Mouse (Mus musculus) mouse embryonic stem cell (cell line): ENCODE data around the gene Serpinb11.

Source experiments
- in situ Hi-C, 2 experiments: fragments of 300-500 bp; cut with MboI; formaldehyde crosslinking; loops; 1 replicate in 1 of 2; 3 replicates in 1 of 2; pipeline ENCODE4 v1.14.3; 2019 to 2020; ENCODE audit warnings: low sequenced_read_pairs in 2 of 2, low pct_unique_long_range_greater_than_20kb in 1 of 2, mixed read lengths in 1 of 2; ENCODE audit not compliant: unreplicated experiment in 1 of 2

The Serpinb11 gene

GRCm38 (mm10) chr1:107360898-107361297 lies at the start of gene Serpinb11:
Gene Serpinb11 (plus strand): TSS chr1:107361198.
- in situ Hi-C loops = loop anchor here in 1 of 2 experiments (25.0 kb wide), 1 partner anchor 349 kb away; no protein-coding TSS in a partner anchor

GRCm38 (mm10) chr1:107345979-107346378 lies 15.0 kb upstream of the Serpinb11 start:
- in situ Hi-C loops = no loop called here

GRCm38 (mm10) chr1:107346788-107347187 lies 14.2 kb upstream of the Serpinb11 start:
- in situ Hi-C loops = no loop called here

GRCm38 (mm10) chr1:107350392-107350791 lies 10.6 kb upstream of the Serpinb11 start:
- in situ Hi-C loops = loop anchor here in 1 of 2 experiments (25.0 kb wide), 1 partner anchor 338 kb away; no protein-coding TSS in a partner anchor

DNA sequence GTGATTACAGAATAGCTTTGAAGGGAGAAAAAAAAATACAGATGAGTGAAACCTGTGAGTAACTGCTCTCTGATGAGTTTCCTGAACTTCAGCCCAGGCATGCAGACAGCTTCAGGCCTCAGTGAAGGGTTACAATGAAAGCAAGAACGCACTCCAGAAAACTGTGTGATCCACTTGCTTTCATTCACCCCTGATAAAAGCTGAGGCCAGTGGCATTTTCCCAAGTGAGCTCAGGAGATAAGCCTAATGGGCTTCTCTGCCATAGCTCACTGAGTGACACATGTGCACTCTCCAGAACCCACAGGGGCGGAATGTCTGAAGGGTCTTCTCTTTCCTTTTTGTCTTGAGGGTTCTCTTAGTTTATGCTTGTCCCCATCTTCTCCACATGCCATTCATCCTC lies 9.9 kb upstream of the Serpinb11 start:
- in situ Hi-C loops = loop anchor here in 1 of 2 experiments (25.0 kb wide), 1 partner anchor 339 kb away; no protein-coding TSS in a partner anchor

- in situ Hi-C loops = loop anchor here in 1 of 2 experiments (25.0 kb wide), 1 partner anchor 341 kb away; no protein-coding TSS in a partner anchor
Measured at GRCm38 (mm10) chr1:107353046-107353445, 8.0 kb upstream of the Serpinb11 start.

DNA sequence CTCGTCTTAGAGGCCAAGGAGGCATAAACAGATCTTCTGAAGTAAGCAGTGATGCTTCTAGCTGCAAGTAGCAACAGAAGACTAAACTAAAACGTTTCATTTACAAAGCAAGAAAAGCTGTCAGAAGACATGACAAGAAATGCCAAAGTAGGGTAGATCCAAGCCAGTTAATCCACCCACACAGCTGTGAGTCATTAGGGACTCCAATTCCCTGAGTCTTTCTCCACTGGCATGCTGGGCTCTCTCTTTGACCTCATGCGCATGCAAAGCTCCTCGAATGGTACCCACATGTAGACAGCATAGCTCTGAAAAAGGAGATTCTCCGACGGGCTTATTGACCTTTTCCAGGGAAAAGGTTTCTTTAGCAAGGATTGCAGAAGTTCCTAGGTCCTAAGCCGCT lies 5.0 kb downstream of the Serpinb11 start:
- in situ Hi-C loops = loop anchor here in 1 of 2 experiments (25.0 kb wide), 1 partner anchor 354 kb away; no protein-coding TSS in a partner anchor

DNA sequence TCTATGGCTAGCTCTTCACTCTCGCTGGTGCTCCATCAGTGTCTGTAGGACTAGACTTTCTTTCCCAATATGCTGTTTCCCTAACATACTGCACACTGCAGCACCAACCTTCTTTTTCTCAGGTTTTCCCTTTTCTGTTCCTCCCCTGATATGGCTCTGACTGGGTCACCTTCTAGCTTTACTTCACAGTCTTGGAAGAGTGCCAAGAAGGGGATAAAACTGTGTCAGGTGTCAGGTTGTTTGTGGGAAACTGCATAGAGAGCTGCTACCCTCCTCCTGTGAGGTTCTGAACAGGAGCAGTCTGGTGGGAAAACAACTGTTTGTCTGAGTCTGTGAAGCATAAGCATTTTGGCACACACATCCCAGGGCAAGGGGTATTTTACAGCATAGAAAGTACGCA lies 7.9 kb downstream of the Serpinb11 start:
- in situ Hi-C loops = loop anchor here in 1 of 2 experiments (25.0 kb wide), 1 partner anchor 357 kb away; no protein-coding TSS in a partner anchor

GRCm38 (mm10) chr1:107376952-107377351 lies 16.0 kb downstream of the Serpinb11 start:
- in situ Hi-C loops = no loop called here

DNA sequence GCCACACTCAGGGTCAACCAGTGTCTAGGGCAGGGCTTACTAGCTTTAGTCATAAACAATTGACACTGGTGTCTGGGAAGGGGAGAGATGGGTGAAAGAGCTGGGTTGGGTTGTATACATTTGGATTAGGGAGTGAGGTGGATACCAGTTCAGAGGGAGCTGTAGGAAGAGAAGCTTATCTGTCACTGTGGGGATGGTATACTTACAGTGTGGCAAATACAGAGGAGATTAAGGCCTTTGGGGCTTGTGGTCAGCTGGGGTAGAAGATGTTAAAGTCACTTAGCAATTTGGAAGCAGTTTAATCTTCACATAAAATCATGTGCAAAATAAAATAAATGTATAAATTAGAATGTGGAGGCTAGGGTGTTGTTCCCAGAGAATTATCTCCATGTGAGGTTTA lies 17.4 kb downstream of the Serpinb11 start:
- in situ Hi-C loops = no loop called here

DNA sequence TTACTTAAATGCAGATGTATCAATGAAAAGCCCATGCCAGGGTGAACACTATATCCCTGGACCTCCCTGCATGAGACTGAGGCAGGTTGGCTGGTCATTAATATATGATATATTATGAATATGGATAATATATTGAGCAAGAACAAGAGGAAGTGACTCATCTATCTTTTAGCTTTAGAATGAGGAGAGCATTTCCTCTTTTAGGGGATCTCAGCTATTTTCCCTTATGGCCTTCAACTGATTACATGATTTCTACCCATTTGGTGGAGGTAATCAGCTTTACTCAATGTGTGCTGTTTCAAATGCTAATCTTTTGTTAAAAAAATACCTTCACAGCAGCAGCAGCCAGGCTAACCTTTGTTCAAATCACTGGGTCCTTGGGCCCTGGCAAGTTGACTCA lies 20.5 kb downstream of the Serpinb11 start:
- in situ Hi-C loops = no loop called here

DNA sequence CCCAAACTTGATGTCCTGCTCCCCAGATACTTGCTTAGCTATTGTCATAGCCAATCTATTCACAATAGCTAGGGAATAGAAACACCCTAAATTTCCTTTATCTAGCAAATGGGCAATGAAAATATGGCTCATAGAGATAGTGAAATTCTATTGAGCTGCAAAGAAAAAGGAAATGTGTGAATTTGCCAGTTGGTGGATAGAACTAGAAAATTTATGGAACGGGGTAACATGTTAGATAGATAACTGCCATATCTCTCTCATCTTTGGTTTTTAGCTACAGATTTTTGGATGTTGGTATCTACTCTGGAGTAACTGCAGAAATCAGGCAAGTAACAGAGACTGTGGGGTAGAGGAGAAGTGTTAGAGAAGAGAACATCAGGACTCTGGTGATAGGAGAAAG lies 21.4 kb downstream of the Serpinb11 start:
- in situ Hi-C loops = no loop called here

GRCm38 (mm10) chr1:107384532-107384931 lies 23.5 kb downstream of the Serpinb11 start:
- in situ Hi-C loops = no loop called here

DNA sequence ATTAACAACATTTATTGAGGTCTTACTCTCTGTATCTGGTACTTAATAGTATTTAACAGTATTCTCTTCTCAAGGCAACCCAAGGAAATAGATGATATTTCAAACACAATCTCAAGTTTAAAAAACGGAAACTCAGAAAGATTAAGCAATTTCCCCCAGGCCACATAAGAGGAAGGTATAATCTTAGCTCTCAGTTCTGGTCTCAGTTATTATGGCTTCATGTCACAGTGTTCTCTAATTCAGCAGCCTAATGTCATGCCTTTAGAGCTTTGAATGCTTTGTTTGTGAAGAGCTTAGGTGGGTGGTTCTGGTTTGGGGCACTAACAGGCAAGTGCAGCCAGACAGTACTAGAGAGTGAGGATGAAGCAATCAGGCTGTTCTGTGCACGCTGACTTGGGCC lies 28.8 kb downstream of the Serpinb11 start:
- in situ Hi-C loops = no loop called here

DNA sequence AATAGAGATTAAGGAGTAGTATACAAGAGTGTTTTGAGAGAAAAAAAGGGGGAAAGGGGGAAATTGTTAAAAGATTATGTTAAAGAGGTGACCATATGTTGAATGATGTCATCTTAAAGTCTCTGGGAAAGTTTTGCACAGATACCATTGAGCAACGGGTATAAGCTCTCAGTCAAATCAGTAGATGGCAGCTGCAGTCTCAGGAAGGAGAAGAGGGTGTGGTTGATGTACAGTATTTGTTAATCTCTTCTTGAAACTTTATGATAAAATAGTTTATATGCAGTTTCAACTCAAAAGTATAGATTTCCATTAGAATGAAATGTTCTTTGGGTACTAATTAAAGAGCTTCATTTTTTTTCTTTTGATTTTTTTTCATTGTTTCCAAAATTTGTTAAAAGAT lies 36.5 kb downstream of the Serpinb11 start:
- in situ Hi-C loops = no loop called here

DNA sequence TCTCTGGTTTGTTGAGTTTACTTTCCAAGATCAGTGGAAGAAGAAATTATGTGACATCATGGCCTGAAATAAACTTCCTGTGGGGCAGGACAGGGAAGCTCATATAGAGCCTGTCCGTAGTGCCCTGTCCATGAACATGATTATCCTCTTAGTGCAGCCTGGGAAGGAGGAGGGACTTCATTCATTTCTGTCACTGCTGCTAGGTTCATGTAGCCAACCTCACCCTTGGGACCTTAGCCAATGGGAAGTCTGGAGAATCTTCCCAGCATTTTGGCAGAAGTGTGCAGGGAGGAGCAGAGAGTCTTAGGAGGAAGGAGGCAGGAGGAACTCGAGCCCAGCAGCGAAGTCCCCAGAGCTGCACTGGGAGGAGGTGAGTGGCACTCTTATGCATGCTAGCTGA lies 38.4 kb downstream of the Serpinb11 start, which contains the start of gene Serpinb7:
Gene Serpinb7, plus strand, starts transcription at position 301 of the 400 bp plus-strand sequence.
- in situ Hi-C loops = no loop called here

GRCm38 (mm10) chr1:107402082-107402481 lies 41.1 kb downstream of the Serpinb11 start:
- in situ Hi-C loops = no loop called here

- in situ Hi-C loops = no loop called here
Measured at GRCm38 (mm10) chr1:107414650-107415049, 53.7 kb downstream of the Serpinb11 start.

DNA sequence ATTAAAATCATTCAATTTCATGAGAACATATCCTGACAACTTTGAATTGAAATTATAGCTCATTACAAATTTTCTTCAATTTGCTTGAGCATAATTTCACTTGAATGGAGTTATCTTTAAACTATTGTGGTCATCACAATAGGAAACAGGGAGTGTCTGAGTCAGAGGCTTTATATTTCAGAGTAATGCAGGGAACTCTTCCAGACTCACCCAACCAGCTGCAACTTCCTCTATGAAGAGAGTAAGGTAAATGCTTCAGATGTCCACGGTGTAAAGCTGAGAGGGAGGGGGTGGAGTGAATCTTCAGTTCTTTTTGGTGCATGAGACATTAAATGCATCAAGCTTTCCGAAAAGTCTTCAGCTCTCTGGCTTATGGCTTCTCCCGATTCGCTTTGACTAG lies 61.5 kb downstream of the Serpinb11 start:
- in situ Hi-C loops = no loop called here
